Mouse (Mus musculus) neutrophil, adult 5-6 weeks (primary cell): ENCODE measurements around the gene Mrpl38. TPM values are rescaled to one million over a fixed set of nuclear protein-coding genes. Genes with fewer than 3 reads are reported as not detected.
A peak's percentile ranks its signal among the peaks of the same experiment; 100 is the strongest.

ENCODE experiments used
- ATAC-seq: fragments of 151-379, 151-347 bp; 2 replicates; pipeline ENCODE4 v1.8.0; 2017; ENCODE audit warnings: mild to moderate bottlenecking, moderate TSS enrichment; ENCODE audit not compliant: insufficient number of reproducible peaks, poor library complexity, low FRiP score, severe bottlenecking; ENCODE audit errors: extremely low read depth
- total RNA-seq: library from RNA; stranded (forward); fragments of 200-1000 nt; gene quantifications from 2 replicates; pipeline ENCODE4 v1.2.3, GENCODE M21; 2017

Gene Mrpl38
- 17.7 and 17.8 TPM in 2 replicates for total RNA-seq

DNA sequence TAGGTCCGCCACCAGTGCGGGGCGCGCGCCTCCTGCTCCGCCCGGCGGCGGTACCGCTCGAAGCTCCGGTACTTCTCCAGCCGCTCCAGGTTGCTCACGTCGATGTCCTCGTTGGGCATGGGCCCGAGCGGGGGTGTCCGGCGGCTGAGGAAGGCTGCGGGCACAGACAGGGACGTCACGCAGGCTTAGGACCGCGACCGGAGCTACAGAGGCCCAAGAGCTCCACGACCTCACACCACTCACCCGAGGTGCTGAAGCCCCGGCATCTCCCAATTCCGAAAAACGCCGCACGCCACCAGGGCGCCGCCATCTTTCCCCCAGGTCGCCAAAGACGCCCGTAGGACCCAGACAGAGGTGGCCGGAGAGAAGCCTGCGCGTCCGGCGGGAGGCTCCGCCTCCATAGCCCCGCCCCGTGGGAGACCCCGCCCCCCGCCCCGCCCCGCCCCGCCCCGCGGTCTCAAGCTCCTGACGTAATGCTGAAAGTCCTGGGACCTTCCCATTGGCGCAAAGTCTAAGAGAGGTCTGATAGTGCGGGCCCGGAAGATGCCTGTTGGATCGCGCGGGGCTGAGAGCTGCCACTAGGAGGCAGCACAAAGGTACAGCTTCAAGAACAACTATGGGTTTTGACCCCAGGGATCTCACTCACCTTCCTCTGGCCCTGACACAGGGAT, at the start of gene Mrpl38:
Gene Mrpl38 (minus strand): TSS at position 401 of the 671 bp plus-strand sequence.
- peak; percentile 91 for ATAC-seq

DNA sequence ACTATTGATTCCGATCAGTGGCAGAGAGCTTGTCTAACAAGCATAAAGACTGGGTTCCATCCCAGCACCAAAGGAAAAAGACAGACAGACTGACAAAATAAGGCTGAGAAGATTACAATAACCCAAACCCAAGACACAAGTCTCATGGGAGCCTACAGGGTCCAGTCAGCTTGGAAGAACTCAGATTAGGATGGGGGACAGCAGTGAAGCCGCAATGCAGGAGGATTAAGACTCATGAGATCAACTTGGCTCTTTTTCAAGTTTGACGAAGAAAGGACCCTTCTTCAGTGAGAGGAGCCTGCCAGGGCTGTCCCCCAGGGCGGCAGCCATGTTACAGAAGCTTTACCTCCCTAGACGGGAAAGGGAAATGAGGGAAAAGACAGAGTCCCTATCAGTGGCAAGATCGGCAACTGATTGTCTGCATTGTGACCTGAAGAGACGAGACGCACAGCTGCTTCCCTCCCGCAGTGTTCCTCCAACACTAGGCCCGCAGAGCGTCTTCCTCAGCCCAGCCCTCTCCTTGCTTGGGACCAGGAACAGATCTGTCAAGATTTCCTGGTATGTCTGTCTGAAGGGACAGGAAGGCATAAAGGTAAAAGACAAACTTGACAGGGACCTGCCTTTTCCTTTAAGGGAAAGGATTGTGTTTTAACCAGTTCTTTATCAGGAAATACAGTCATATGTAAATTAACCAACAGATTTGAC, 48.7 kb upstream of the Mrpl38 start:
- no peak for ATAC-seq

DNA sequence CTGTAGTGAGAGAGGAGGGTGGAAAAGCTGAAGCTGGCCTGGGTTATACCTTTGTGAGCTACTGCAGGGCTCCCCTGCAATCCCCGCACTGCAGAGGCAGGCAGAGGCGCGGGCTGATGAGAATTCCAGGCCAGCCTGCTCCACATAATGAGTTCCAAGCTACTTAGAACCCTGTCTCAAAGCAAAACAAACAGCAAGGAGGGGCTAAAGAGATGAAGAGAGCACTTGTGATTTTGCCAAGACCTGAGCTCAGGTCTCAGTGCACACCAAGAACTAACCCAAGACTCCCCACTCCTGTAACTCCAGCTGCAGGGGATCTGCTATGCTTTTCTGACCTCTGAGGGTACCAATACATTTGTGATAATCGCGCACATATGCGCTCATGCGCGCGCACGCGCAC, 47.7 kb upstream of the Mrpl38 start:
- ATAC-seq = no peak

DNA sequence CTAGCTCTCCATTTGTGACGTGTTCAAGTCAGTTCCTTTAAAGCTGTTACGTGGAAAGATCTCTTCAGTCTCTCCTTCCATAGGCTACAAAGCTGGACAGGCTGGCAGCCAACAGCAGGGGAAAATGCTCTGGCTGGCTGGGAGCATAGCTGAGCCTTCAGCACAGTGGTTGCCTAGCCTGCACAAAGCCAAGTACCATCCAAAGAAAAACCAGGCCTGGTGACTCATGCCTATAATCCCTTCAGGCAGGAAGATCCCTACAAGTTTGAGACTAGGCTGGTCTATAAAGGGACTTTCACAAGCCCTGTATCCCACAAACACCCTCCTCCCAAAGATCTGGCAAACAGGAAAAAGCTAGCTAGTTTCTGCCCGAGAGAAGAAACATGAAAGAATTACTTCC, 47.2 kb upstream of the Mrpl38 start:
- no peak for ATAC-seq

GRCm38 (mm10) chr11:116178411-116179121, 39.9 kb upstream of the Mrpl38 start:
- no peak for ATAC-seq

DNA sequence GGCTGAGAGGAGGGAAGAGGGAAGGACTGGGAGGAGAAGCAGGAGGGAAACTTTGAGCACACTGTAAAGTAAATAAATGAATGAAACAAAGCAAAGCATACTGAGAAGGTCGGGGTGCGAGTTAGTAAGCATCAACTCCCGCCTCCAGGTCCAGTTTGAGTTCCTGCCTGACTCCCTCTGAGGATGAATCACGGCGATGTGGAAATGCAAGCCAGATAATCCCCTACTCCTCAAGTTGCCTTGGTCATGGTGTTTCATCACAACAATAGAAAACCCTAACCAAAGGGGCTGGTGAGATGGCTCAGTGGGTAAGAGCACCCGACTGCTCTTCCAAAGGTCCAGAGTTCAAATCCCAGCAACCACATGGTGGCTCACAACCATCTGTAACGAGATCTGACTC, 37.3 kb upstream of the Mrpl38 start:
- no peak for ATAC-seq

GRCm38 (mm10) chr11:116174775-116175448, 36.2 kb upstream of the Mrpl38 start:
- no peak for ATAC-seq

GRCm38 (mm10) chr11:116171959-116172358, 33.3 kb upstream of the Mrpl38 start:
- no peak for ATAC-seq

- ATAC-seq = no peak
Measured at GRCm38 (mm10) chr11:116170003-116170800, 31.5 kb upstream of the Mrpl38 start.

DNA sequence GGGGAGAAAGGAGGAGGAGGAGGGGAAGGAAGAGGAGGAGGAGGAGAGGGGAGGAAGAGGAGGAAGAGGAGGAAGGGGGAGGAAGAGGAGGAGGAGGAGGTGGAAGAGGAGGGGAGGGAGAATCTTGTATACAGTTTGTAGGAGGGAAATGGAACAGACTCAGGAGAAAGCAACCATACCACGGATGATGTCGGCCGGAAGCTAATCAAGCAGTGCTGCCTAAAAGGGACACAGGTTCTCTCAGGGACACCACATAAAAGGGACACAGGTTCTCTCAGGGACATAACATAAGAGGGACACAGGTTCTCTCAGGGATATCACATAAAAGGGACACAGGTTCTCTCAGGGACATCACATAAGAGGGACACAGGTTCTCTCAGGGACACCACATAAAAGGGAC, 30.5 kb upstream of the Mrpl38 start:
- no peak for ATAC-seq

DNA sequence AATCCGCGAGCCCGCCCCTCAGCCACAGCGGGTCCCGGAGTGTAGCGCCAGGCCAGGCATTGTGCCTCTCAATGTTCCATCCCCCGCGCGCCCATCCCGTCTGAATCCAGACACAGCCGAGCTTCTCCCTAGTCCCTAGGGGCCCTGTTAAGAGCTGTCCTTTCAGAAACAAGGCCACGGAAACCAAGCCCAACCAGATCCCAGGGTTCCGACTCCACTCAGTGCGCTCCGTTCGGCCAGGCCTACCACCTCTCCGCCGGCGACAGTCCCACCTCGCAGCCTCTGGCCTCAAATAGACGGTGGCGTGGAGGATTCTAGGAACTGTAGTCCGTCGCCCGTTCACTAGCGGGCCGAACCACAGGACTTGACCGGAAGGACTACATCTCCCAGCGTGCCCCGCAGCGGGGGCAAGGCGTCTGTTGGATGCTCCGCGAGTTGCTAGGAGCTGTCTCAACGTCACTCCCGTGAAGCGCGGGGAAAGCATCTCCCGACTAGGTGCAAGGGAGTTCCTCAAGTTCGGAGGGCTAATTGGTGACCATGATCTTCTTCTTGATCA, 29.3 kb upstream of the Mrpl38 start, which contains the start of gene Fbf1:
Gene Fbf1 (minus strand): TSS at position 283 of the 556 bp plus-strand sequence.
- peak; percentile 100 for ATAC-seq

- ATAC-seq = no peak
Measured at GRCm38 (mm10) chr11:116167232-116167631, 28.6 kb upstream of the Mrpl38 start.

- ATAC-seq = no peak
Measured at GRCm38 (mm10) chr11:116163002-116163401, 24.3 kb upstream of the Mrpl38 start.

GRCm38 (mm10) chr11:116162146-116162545, 23.5 kb upstream of the Mrpl38 start:
- ATAC-seq = no peak

- ATAC-seq = no peak
Measured at GRCm38 (mm10) chr11:116161312-116161711, 22.6 kb upstream of the Mrpl38 start.

GRCm38 (mm10) chr11:116150960-116151359, 12.3 kb upstream of the Mrpl38 start:
- no peak for ATAC-seq

GRCm38 (mm10) chr11:116149341-116149740, 10.7 kb upstream of the Mrpl38 start:
- no peak for ATAC-seq

- ATAC-seq = no peak
Measured at GRCm38 (mm10) chr11:116148761-116149221, 10.1 kb upstream of the Mrpl38 start.
